Mouse (Mus musculus): ENCODE results near the gene Dlx2.

Gene Dlx2

GRCm38 (mm10) chr2:71546640-71547071 is at the start of gene Dlx2:
Gene Dlx2 (minus strand): TSS chr2:71546754.
- peak; percentile 90 for DNase-seq (ENCODE audit: low read depth, low spot score)

- DNase-seq (ENCODE audit: low read depth, low spot score), result no peak
Measured at GRCm38 (mm10) chr2:71594466-71594865, 47.9 kb upstream of the Dlx2 start.

GRCm38 (mm10) chr2:71589114-71589513 is 42.6 kb upstream of the Dlx2 start:
- DNase-seq (ENCODE audit: low read depth, low spot score), result no peak

GRCm38 (mm10) chr2:71581488-71581887 is 34.9 kb upstream of the Dlx2 start:
- no peak for DNase-seq (ENCODE audit: low read depth, low spot score)

GRCm38 (mm10) chr2:71580632-71581466 is 34.3 kb upstream of the Dlx2 start:
- DNase-seq (ENCODE audit: low read depth, low spot score), result peak; percentile 35

- DNase-seq (ENCODE audit: low read depth, low spot score), result no peak
Measured at GRCm38 (mm10) chr2:71577059-71577458, 30.5 kb upstream of the Dlx2 start.

- DNase-seq (ENCODE audit: low read depth, low spot score), result no peak
Measured at GRCm38 (mm10) chr2:71573736-71574135, 27.2 kb upstream of the Dlx2 start.

- DNase-seq (ENCODE audit: low read depth, low spot score), result peak; percentile 38
Measured at GRCm38 (mm10) chr2:71566466-71566865, 19.9 kb upstream of the Dlx2 start.

GRCm38 (mm10) chr2:71556071-71556470 is 9.5 kb upstream of the Dlx2 start:
- DNase-seq (ENCODE audit: low read depth, low spot score), result peak; percentile 69

GRCm38 (mm10) chr2:71551704-71552103 is 5.2 kb upstream of the Dlx2 start:
- DNase-seq (ENCODE audit: low read depth, low spot score), result no peak

GRCm38 (mm10) chr2:71550330-71550729 is 3.8 kb upstream of the Dlx2 start:
- DNase-seq (ENCODE audit: low read depth, low spot score), result peak; percentile 57

- peak; percentile 84 for DNase-seq (ENCODE audit: low read depth, low spot score)
Measured at GRCm38 (mm10) chr2:71547829-71548228, 1.3 kb upstream of the Dlx2 start.

GRCm38 (mm10) chr2:71545882-71546639 is 493 bp downstream of the Dlx2 start:
- peak; percentile 79 for DNase-seq (ENCODE audit: low read depth, low spot score)

GRCm38 (mm10) chr2:71545401-71545881 is 1.1 kb downstream of the Dlx2 start:
- peak; percentile 37 for DNase-seq (ENCODE audit: low read depth, low spot score)

GRCm38 (mm10) chr2:71544391-71545285 is 1.9 kb downstream of the Dlx2 start:
- peak; percentile 55 for DNase-seq (ENCODE audit: low read depth, low spot score)

GRCm38 (mm10) chr2:71543948-71544347 is 2.6 kb downstream of the Dlx2 start:
- DNase-seq (ENCODE audit: low read depth, low spot score), result no peak

GRCm38 (mm10) chr2:71543531-71543930 is 3.0 kb downstream of the Dlx2 start:
- no peak for DNase-seq (ENCODE audit: low read depth, low spot score)

- DNase-seq (ENCODE audit: low read depth, low spot score), result peak; percentile 70
Measured at GRCm38 (mm10) chr2:71542816-71543301, 3.7 kb downstream of the Dlx2 start.

GRCm38 (mm10) chr2:71542227-71542815 is 4.2 kb downstream of the Dlx2 start:
- DNase-seq (ENCODE audit: low read depth, low spot score), result no peak

- DNase-seq (ENCODE audit: low read depth, low spot score), result peak; percentile 41
Measured at GRCm38 (mm10) chr2:71541418-71542226, 4.9 kb downstream of the Dlx2 start.
